Mouse (Mus musculus) G1E-ER4 (cell line): ENCODE results near the gene Anks1. TPM values are rescaled to one million over a fixed set of nuclear protein-coding genes. Genes with fewer than 3 reads are reported as not detected.

ENCODE experiments used
- GATA1 ChIP-seq: IDR thresholded peaks from one replicate; pipeline ENCODE4 v1.8.0; 2012; ENCODE audit warnings: low read length, inconsistent platforms
- polyA plus RNA-seq: library from polyadenylated mRNA; stranded (reverse); fragments of >175 nt; gene quantifications from 2 replicates; pipeline ENCODE4 v1.2.3, GENCODE M21; 2012

Gene Anks1
- polyA plus RNA-seq, 1 experiment = 13.2 TPM

DNA sequence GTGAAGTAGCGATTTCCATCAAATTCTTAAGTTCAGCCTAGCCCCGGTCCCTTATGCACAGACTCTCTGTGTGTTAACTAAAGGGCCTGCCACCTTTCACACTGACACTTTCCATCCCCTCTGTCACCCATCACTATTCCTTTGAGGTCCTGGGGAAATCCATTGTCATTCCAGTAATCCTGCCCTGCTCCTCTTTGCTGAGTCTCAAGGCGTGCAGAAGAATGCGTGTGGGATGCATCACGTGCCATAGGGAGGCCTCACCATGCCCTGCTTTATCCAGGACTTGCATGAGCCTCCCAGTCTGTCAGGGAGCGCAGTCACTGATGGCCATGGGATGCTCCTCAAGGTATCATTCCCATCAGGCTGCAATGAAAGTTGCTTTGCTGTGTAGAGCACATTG lies 109.2 kb downstream of the Anks1 start:
- TF ChIP-seq GATA1 = no peak

DNA sequence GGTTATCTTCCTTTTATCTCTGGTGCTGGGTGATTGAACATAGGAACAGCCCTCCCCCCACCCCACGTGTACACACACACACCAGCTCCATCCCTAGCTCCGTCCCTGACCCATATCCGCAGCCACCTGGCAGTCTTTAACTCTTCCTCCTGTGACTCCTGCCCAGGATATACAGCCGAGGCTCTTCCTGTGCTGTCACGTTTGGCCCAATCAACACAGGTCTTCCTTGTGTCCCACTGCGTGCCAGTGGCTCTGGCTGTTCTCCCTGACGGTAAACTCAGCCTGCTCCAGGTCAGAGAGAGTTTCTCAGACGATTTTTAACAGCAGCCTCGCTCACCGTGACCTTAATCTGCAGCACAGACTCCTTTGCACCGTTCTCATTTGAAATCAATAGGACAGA lies 109.7 kb downstream of the Anks1 start:
- TF ChIP-seq GATA1 = no peak

DNA sequence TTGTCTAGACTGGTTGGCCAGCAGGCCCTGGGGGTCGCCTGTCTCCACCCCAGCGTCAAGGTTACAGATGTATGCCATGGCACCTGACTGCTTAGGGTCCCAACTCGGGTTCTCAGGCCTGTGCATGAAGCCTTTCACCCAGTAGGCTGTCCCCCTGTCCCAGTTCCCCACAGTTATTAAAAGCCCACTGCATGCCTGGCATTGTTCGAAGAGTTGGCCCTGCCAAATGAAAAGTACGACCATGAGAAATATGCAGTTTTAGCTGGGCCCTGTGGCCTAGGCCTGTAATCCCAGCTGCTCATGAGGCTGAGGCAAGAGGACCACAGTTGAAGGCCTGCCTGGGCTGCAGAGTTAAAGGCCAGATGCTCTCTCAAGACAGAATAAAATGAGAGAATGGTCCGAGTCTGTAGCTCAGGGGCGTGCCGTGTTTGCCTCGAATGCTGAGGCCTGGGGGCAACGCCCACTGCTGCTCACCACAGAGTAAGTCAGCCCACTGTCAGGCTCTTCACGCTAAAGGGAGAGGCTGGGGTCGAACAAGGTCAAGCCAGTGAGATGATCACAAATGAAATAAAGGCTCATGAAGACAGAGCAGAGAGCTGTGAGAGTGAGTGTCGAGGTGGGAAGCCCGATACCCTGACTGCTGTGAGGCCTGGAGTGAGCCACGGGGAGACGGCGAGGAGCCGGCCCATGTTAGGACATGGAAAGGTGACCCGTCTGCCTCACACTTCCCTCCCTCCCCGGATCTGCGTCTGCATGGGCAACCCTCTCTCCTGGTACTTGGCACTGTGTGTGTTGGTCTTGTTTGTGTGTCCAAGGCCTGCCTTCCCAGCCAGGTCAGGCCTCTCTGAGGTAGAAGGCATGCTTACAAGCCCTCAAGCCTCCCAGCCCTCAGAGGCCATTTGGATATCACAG lies 110.9 kb downstream of the Anks1 start:
- no peak for TF ChIP-seq GATA1

DNA sequence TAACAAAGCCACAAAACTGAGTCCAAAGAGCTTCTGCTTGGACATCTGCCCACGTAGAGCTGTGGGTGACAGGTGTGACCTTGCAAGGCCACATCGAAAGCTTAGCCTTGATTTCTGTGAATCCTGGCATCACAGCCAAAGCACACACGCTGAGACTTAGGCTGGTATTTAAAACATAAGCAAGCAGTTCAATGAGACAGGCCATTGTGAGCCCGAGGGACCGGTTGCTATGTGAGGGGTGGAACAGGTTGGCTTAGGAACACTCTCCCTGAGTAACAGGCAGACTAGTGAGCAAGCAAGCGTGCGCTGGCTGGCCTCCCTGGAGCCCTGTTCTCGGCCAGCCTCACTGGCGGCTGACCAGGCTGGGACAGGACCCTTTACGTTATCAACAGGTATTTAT lies 112.8 kb downstream of the Anks1 start:
- no peak for TF ChIP-seq GATA1

DNA sequence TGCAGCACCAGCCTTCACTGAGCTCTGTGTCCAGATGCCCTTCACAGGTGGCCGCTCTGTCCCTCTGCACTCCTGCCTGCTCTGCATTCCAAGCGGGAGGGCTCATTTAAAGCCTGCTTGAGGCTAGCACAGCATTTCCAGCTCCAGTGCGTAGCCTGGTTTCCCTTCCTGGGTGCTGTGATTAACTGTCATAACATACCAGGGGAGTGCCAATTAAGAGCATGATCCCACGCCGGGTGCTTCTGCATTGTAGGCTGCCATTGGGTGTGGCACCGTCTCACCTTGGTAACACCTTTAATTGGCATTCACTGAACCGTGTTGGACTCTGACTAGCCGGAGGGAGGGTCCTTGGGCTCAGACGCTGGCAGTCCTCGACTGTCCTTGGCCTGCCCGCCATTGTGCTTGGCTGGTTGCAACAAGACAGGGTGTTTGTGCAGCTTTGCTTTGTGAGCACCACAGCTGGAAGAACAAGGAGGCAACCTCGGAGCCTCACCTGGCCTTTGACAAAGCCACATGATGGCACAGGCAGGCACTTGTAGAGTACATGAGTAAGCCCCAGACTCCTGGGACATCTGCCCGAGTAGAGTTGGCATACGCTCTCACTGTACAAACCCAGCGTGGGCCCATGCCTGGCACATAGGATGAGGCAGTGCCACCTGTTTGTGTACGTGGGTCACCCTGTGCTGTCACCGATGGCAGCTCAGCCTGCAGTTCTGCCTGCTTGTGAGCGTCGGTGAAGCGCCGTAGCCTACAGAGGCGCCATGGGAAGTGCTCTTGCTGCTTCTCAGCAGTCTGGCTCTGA lies 113.9 kb downstream of the Anks1 start:
- TF ChIP-seq GATA1 = no peak

- no peak for TF ChIP-seq GATA1
Measured at GRCm38 (mm10) chr17:28025541-28025961, 116.4 kb downstream of the Anks1 start.

- TF ChIP-seq GATA1 = no peak
Measured at GRCm38 (mm10) chr17:28026111-28026872, 117.2 kb downstream of the Anks1 start.

DNA sequence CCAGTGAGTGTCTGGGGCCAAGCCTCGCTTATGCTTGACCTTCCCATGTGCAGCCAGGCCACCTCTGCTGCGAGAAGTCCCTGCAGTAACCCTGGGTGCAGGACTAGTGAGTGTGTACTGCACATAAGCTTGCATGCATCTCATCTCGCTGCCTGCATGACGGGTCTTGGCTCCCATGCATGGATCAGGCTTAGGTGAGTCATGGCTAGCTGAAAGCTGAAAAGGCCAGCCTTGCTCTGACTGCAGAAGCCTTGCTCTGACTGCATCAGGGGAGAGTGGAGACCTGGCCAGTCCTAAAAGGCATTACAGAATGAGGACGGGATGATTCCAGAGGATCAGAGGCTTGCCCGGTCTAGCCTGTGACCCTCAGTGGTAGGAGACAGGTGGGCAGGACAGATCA lies 118.1 kb downstream of the Anks1 start:
- TF ChIP-seq GATA1 = no peak

- TF ChIP-seq GATA1 = no peak
Measured at GRCm38 (mm10) chr17:28028236-28028635, 119.1 kb downstream of the Anks1 start.

DNA sequence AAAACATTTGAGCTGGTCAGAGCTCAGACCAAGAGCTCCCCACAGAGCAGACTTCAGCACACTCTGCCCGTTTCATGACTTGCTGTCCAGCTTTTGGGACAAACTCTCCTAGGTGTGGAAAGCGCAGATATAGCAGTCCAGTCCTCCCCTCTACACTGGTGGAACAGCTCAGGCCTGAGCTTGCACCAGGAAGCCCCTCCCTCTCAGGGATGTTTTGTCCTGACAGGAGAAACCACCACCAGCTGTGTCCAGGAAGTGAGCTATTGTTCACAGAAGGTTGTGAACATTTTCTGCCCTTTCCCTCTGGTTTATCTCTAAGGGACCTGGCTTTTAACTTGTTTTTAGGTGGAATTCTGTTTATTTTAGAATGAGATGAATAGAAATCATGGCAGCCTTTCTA lies 120.2 kb downstream of the Anks1 start:
- no peak for TF ChIP-seq GATA1

DNA sequence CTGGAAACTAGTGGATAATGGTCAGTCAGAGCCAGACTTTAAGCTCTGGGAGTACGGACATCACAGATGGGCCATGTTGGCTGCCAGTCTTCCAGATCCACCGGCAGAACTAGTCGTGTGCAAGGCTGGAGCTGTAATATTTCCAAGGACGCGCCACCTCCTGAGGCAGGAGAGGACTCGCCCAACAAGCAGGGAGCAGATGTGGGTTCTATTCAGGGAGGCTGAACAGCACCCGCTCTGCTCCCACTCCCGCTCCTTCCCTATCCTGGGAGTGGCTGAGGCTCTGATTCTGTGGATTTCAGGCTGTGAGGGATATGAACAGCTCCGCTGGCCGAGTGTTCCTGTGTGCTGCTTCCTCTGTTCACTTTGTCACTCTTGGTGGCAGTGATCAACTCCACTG lies 121.3 kb downstream of the Anks1 start:
- TF ChIP-seq GATA1 = no peak

GRCm38 (mm10) chr17:28031281-28031941 lies 122.3 kb downstream of the Anks1 start:
- no peak for TF ChIP-seq GATA1

- no peak for TF ChIP-seq GATA1
Measured at GRCm38 (mm10) chr17:28032219-28032618, 123.1 kb downstream of the Anks1 start.

GRCm38 (mm10) chr17:28033046-28033580 lies 124.0 kb downstream of the Anks1 start:
- TF ChIP-seq GATA1 = no peak

- TF ChIP-seq GATA1 = no peak
Measured at GRCm38 (mm10) chr17:28034986-28035385, 125.9 kb downstream of the Anks1 start.
